Mouse (Mus musculus) lung, postnatal 4 days (tissue): ENCODE results near the gene Cdhr5.

Source experiments
- DNase-seq, 2 experiments: peaks; one replicate each; pipeline ENCODE4 v3.0.0; 2021

Cdhr5 gene

DNA sequence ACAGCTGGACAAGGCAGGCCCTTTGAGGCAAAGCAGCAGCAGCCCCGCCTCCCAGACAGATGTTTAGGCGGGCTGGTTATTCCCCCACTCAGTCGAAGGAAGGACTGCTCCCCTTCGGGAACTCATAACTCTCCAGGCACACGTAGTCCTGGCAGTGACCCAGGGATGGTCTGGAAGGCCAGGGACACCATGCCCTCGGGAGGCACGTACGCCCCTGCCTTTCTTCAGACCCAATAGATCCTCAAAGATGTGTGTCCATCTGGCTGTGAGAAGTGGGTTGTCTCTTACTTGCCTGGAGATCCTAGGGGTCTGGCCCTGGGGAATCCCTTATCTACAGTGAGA is 54.5 kb downstream of the Cdhr5 start:
- no peak for DNase-seq

DNA sequence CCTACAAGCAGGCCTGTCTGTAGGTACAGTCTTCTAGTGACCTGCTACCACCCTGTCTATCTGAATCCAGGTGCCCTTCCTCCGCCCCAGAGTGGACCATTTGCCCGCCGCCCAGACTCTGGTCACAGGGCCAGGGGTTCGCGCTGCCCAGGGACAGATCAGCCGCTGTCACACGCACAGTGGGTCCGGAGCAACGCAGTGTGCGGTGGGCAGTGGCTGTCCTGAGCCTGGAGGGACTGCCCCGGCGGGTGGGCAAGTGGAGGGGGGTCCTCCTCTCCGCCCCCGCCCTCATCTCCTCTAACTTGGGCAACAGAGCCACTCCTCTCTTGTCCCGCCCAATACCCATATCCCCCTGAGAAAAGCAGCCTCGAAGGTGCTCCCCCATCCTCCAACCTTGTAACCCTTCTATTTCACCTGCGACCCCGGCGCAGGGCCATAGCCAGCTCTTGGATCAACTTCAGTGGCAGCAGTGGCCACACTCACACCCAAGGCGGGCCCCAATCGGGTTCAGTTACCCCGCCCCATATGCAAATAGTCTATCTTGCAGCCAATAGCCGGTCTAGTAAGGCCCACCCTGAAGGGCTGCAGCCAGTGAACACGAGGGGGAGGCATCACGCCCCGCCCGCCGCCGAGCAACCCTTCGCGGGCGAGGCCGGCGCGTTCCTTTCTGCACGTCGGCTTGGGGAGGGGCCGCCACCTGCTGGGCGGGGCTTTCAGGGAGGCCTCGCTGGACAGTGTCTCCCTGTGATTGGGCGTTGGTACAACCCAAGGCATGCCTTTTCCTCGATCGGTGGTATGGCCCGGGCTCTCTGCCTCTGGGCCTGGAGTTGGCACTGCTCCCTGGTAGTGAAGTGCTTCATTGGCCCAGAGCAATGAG is 55.1 kb downstream of the Cdhr5 start:
- peak; percentile 98 to 100 for DNase-seq

DNA sequence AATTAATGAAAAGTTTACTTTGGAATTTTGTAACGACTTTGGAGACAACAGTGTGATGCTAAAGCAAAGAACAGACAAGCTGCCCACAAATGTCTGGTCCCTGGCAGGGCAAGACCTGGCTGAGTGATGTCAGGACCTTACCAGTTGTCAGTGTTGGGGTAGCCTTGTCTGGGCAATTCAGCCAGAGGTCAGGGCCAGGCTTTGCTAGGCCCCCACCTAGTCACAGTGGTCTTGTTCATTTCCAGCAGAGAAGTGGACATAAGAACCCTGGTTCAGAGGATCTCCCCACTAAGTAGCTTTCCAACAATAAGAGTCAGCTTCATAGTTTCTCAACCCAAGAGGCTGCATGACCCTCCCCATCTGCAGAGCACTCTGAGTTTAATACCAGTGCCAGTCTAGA is 56.2 kb downstream of the Cdhr5 start:
- DNase-seq: no peak

DNA sequence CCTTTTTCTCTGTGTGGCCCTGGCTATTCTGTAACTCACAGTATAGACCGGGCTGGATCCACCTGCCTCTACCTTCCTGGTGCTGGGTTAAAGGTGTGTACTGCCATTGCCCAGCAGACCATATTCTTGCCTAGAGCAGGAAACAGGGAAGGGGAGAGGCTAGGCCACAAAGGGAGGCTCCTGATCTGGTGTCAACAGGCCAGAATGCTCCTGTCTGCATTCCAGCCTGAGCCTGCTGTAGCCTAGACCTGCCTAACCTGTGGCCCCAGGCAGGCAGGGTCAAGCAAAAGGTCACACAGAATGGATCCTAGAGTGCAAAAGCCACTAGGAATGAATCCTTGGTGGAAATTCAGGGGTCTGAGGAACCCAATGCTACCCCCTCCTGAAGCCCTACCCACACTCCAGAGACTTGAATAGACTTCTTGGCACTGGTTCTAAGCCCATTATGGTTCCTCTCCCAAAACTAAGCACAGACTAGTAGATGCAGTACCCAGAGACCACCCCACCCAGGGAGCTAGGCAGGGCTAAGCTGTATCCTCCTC is 57.0 kb downstream of the Cdhr5 start:
- no peak for DNase-seq
